Mouse (Mus musculus) stomach, postnatal 0 days (tissue): Measurements from ENCODE around the gene Rnf220.

Source experiments
- CTCF ChIP-seq: IDR thresholded peaks from 2 replicates; pipeline ENCODE4 v1.5.1; 2016; ENCODE audit warnings: antibody characterized with exemption, low read depth, mild to moderate bottlenecking, moderate library complexity
- EP300 ChIP-seq: optimal IDR thresholded peaks from 2 replicates; pipeline ENCODE3; 2016; ENCODE audit warnings: antibody characterized with exemption

- TF ChIP-seq CTCF (peak; percentile 95), EP300 (no peak)
Observed at GRCm38 (mm10) chr4:117323515-117324344, 173.1 kb downstream of the Rnf220 start.
